Mouse (Mus musculus) c-Kit-negative CD71-positive TER-119-positive erythroid progenitor cells, embryonic 14.5 days (primary cell): Measurements from ENCODE around the gene Atp6v1b1.
A peak's percentile ranks its signal among the peaks of the same experiment; 100 is the strongest.
"Not testable (repeated sequence)": the region's sequence is repeated elsewhere in the genome, so short reads cannot be mapped to it uniquely, and the experiment has no call there.

Experiments used
- DNase-seq: peaks from one replicate; pipeline ENCODE4 v3.0.0-alpha.2; 2013; ENCODE audit warnings: low read depth, low spot score

Gene Atp6v1b1

GRCm38 (mm10) chr6:83775638-83776293 lies 33.0 kb downstream of the Atp6v1b1 start, which contains the start of gene Tex261:
TSS of gene Tex261 (minus strand) at chr6:83775813.
- peak; percentile 73 for DNase-seq

GRCm38 (mm10) chr6:83778306-83778705 lies 35.5 kb downstream of the Atp6v1b1 start:
- no peak for DNase-seq

- peak; percentile 31 for DNase-seq
Observed at GRCm38 (mm10) chr6:83779026-83779425, 36.2 kb downstream of the Atp6v1b1 start.

GRCm38 (mm10) chr6:83786426-83786825 lies 43.6 kb downstream of the Atp6v1b1 start:
- no peak for DNase-seq

- no peak for DNase-seq
Observed at GRCm38 (mm10) chr6:83788554-83788953, 45.8 kb downstream of the Atp6v1b1 start.

- DNase-seq = not testable (repeated sequence)
Observed at GRCm38 (mm10) chr6:83790533-83790932, 47.7 kb downstream of the Atp6v1b1 start.

- no peak for DNase-seq
Observed at GRCm38 (mm10) chr6:83791251-83791890, 48.6 kb downstream of the Atp6v1b1 start.

- peak; percentile 77 for DNase-seq
Observed at GRCm38 (mm10) chr6:83794760-83795296, 52.0 kb downstream of the Atp6v1b1 start, which contains the start of gene Nagk. TSS of gene Nagk (plus strand) at chr6:83794982.

- no peak for DNase-seq
Observed at GRCm38 (mm10) chr6:83795492-83795900, 52.7 kb downstream of the Atp6v1b1 start.

GRCm38 (mm10) chr6:83796686-83797085 lies 53.9 kb downstream of the Atp6v1b1 start:
- DNase-seq = no peak

GRCm38 (mm10) chr6:83802033-83802432 lies 59.2 kb downstream of the Atp6v1b1 start:
- DNase-seq = no peak

GRCm38 (mm10) chr6:83802846-83803245 lies 60.1 kb downstream of the Atp6v1b1 start:
- DNase-seq = no peak
